Mouse (Mus musculus) erythroblast, embryonic 14.5 days (primary cell): ENCODE results near the gene Prss27. TPM values are rescaled to one million over a fixed set of nuclear protein-coding genes. Genes with fewer than 3 reads are reported as not detected.
A peak's percentile ranks its signal among the peaks of the same experiment; 100 is the strongest.

ENCODE experiments used
- H3K27me3 ChIP-seq: 2 replicates; pipeline ENCODE4 v1.6.1; 2012; ENCODE audit warnings: inconsistent platforms; ENCODE audit not compliant: control insufficient read depth
- H3K36me3 ChIP-seq: 2 replicates; pipeline ENCODE4 v1.6.1; 2012; ENCODE audit warnings: mild to moderate bottlenecking, inconsistent platforms; ENCODE audit not compliant: control insufficient read depth
- H3K4me1 ChIP-seq: 2 replicates; pipeline ENCODE4 v1.6.1; 2012; ENCODE audit warnings: inconsistent platforms; ENCODE audit not compliant: control insufficient read depth
- H3K4me3 ChIP-seq: replicated peaks from 2 replicates; pipeline ENCODE3; 2012; ENCODE audit warnings: moderate library complexity, mild to moderate bottlenecking, inconsistent platforms
- H3K9me3 ChIP-seq: 2 replicates; pipeline ENCODE4 v1.6.1; 2012; ENCODE audit warnings: low read length, inconsistent platforms, mixed read lengths; ENCODE audit not compliant: control insufficient read depth
- GATA1 ChIP-seq: IDR thresholded peaks from 2 replicates; pipeline ENCODE4 v1.6.1; 2012; ENCODE audit warnings: low read length, inconsistent platforms, mixed read lengths
- TAL1 ChIP-seq: IDR thresholded peaks from 3 replicates; pipeline ENCODE4 v1.6.1; 2012; ENCODE audit warnings: low read length, inconsistent platforms, mixed read lengths
- polyA plus RNA-seq: library from polyadenylated mRNA; stranded (reverse); fragments of >175 nt; gene quantifications from 2 replicates; pipeline ENCODE4 v1.2.3, GENCODE M21; 2012

Prss27 gene
- polyA plus RNA-seq, 1 experiment: not detected

GRCm38 (mm10) chr17:24048053-24048452 is 10.1 kb downstream of the Prss27 start:
- Histone ChIP-seq H3K36me3 (peaks cover 52% of the 10 kb centered on the region), H3K4me3 (no peak overlapping the region), H3K4me1 (no peaks in the 10 kb centered on the region), H3K9me3 (no peaks in the 10 kb centered on the region), H3K27me3 (no peaks in the 10 kb centered on the region)
- TF ChIP-seq GATA1 (no peak), TAL1 (no peak)

GRCm38 (mm10) chr17:24049008-24049407 is 11.1 kb downstream of the Prss27 start:
- Histone ChIP-seq H3K36me3 (peaks cover 61% of the 10 kb centered on the region), H3K4me3 (no peak overlapping the region), H3K9me3 (no peaks in the 10 kb centered on the region), H3K4me1 (no peaks in the 10 kb centered on the region), H3K27me3 (no peaks in the 10 kb centered on the region)
- TF ChIP-seq GATA1: no peak
- TF ChIP-seq TAL1: no peak

DNA sequence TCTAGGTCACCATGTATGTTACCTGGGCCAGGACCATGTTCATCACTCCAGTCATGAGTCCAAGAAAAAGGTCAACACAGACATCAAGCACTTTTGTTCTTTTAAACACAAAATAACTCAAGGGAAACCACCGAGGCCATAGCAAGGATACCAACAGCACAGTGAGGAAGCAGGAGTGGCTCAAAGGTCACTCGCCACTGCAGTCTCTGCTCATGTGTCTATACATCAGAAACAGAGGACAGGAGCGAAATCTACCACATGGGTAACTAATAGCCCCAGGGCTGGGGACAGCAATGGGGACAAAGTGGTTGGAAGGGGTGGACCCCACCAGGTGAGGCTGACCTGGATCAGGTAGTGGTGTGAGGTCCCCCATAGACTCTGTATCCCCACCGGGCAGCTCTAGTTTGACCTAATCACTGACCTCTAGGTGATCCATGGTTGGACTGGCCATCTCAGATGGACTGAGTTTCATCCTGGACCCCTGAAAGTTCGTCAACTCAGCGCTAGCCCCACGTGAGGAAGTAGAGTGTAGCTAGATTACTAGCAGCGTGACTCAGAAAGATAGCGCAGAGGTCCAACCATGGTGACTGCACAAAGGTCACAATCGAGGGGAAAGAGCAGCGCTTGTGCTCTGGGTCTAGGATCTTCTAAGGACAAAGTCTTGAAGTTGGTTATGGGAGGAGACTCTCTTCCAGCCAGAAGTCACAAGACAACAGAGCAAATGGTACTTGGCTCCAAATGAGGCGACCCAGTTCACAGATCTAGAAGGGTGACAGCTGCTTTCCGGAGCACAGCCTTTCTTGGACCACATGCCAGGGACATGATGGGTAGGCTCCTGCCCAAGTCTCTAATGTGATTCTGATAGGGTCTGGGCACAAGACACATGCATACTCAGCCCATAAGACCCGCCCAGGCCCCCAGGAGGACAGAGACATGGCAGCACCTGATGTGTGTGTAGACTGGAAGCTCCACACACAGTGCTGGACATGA is 19.0 kb downstream of the Prss27 start:
- Histone ChIP-seq H3K36me3 (peaks cover 85% of the 10 kb centered on the region), H3K27me3 (no peaks in the 10 kb centered on the region), H3K9me3 (no peaks in the 10 kb centered on the region), H3K4me1 (peaks cover 6% of the 10 kb centered on the region), H3K4me3 (no peak overlapping the region)
- no peak for TF ChIP-seq TAL1
- no peak for TF ChIP-seq GATA1

DNA sequence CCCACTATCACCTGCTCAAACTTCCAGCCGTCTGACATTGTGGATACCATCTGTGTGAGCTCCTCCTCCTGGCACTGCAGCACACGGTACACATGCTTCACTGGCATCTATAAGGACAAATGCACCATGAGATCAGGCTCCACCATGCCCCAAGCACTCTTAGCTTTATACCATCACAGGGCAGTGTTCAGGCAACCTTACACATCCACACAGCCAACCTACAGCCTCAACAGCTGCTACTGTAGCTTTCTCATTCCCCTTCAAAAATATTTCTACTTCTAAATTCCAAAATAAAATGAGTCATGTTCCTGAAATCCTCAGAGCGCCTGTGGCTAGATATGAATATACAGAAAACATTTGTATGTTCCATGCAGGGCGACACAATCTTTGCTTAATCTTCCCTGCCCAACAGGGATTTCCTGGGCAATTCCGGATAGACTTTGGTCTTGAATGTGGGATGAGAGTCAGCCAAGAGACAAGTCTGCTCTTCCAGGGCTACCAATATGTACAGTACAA is 19.8 kb downstream of the Prss27 start:
- peaks cover 79% of the 10 kb centered on the region for H3K36me3 ChIP-seq
- H3K9me3 ChIP-seq: no peaks in the 10 kb centered on the region
- TF ChIP-seq TAL1 (no peak), GATA1 (no peak)
- H3K4me1 ChIP-seq: peaks cover 6% of the 10 kb centered on the region
- no peak overlapping the region for H3K4me3 ChIP-seq
- H3K27me3 ChIP-seq: no peaks in the 10 kb centered on the region

DNA sequence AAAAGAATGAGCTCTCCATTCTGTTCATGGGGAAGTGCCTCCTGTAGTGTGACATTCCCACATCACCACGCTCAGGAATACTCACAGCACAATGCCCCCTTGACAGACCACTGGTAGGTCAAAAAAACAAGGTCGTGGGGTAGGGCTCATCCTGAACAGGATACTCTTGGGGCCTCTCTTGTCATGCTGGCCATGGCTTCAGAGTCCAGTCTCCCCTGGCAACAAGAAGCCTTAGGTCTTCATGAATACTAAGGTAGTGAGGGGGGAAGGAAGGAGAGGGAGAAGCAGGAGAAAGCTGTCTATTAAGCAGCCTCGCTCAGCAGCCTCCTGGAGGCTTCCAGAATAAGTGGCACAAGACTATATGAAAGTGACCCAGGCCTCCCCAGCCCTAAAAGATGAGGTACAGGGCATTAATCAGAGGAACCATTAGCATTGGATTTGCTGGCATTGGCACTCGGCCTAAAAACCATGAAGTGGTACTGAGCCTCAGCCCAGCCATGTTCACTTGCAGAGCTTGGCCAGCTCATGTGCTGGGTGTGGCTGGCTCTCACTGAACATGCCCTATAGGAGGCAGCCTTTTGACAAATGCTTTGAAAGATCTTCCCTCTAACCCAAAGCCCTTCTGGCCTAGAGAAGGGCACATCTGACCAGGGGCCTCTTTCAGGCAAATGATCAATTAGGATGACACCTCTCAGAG is 24.7 kb downstream of the Prss27 start:
- peaks cover 54% of the 10 kb centered on the region for H3K36me3 ChIP-seq
- no peak overlapping the region for H3K4me3 ChIP-seq
- no peaks in the 10 kb centered on the region for H3K9me3 ChIP-seq
- TF ChIP-seq GATA1 (no peak), TAL1 (no peak)
- peaks cover 6% of the 10 kb centered on the region for H3K4me1 ChIP-seq
- no peaks in the 10 kb centered on the region for H3K27me3 ChIP-seq

DNA sequence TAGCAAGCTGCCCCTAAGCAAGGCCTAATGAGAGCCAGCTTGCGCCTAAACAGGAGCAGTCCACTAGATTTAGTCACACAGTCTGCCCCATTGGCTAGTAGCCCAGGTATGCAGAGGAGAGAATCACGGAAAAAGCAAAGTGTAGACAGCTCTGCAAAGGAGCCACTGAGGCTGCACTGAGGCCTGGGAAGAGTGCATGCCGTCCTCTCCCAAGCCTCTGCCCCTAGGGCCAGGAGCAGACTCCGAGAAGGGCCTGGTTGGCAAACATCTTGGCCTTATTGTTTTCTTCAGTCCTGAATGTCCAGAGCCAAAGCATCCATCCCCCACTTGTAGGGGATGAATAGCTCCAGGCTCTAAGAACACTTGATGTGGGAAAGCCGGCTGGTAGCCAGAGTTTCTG is 30.3 kb downstream of the Prss27 start:
- Histone ChIP-seq H3K9me3 (no peaks in the 10 kb centered on the region), H3K4me3 (no peak overlapping the region), H3K27me3 (no peaks in the 10 kb centered on the region), H3K4me1 (peaks cover 15% of the 10 kb centered on the region), H3K36me3 (peaks cover 32% of the 10 kb centered on the region)
- TF ChIP-seq GATA1 (no peak), TAL1 (no peak)

DNA sequence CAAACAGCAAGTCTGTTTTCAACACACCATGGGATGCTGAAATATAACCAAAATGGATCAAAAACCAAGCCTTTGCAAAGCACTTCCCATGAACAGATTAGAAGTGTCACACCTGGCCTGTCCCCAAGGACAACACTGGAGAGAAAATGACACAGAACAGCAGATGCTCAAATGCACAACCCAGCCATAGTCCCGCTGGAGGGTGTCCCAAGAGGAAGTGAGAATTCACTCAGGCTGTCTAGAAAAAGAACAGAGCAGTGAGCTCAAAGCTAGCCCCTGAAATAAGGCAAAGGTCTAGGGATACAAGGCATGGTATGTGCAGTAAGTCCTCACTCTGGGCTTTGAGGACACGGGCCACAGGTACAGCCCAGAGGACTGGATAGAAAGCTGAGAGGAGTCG is 31.6 kb downstream of the Prss27 start:
- TF ChIP-seq TAL1: no peak
- no peak for TF ChIP-seq GATA1
- Histone ChIP-seq H3K36me3 (peaks cover 28% of the 10 kb centered on the region), H3K27me3 (no peaks in the 10 kb centered on the region), H3K4me1 (peaks cover 18% of the 10 kb centered on the region), H3K9me3 (no peaks in the 10 kb centered on the region), H3K4me3 (no peak overlapping the region)

DNA sequence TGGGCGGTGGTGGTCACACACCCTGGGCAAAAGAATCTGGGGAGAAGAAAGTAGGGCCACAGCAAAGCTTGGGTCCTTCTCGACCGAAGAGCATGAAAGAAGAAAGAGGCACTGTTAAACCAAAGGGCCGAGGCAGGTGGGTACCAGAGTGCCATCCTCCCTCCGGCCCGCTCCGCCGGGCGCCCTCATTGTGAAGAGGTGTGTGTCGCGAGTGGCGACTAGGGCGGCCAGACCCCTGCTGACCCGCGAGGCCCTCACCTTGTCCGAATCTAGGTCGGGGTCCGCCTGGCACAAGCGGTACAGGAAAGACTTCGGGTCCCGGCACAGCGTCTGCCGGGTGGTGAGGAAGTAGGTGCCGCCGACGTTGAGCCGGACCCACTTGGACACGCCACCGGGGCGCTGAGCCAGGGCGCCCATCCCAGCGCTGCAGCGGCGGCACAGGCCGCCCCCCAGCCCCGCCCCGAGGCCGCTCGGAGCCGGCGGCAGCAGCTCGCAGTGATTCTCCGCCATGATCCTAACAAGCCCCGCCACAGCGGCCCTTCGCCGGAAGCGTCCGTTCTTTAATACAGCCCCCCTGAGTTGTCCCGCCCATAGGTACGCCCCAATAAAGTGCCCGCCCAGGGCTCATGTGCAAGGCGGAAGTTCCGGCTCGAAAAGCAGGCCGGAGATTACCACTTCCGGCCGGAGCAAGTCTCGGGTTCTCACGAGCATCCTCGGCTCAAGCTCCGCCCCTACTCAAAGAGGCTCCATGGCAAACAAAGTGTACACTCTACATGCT is 35.2 kb downstream of the Prss27 start, which contains the start of gene Kctd5:
TSS of gene Kctd5 (minus strand) at position 567 of the 778 bp plus-strand sequence.
- peaks cover 20% of the 10 kb centered on the region for H3K4me1 ChIP-seq
- TF ChIP-seq TAL1: no peak
- TF ChIP-seq GATA1: no peak
- no peaks in the 10 kb centered on the region for H3K9me3 ChIP-seq
- peak within 1 kb of the TSS; percentile 89 for H3K4me3 ChIP-seq
- H3K27me3 ChIP-seq: no peaks in the 10 kb centered on the region
- H3K36me3 ChIP-seq: peaks cover 36% of the 10 kb centered on the region

GRCm38 (mm10) chr17:24077101-24077500 is 39.2 kb downstream of the Prss27 start:
- no peaks in the 10 kb centered on the region for H3K27me3 ChIP-seq

More at GRCm38 (mm10) chr17:24077101-24077500, 39.2 kb downstream of the Prss27 start:
- Histone ChIP-seq H3K4me3 (no peak overlapping the region), H3K36me3 (peaks cover 65% of the 10 kb centered on the region), H3K9me3 (no peaks in the 10 kb centered on the region), H3K4me1 (peaks cover 14% of the 10 kb centered on the region)
- no peak for TF ChIP-seq GATA1
- no peak for TF ChIP-seq TAL1
